Comparison of ENCODE assay signal across 14 mouse cellular contexts in the genomic region with DNA sequence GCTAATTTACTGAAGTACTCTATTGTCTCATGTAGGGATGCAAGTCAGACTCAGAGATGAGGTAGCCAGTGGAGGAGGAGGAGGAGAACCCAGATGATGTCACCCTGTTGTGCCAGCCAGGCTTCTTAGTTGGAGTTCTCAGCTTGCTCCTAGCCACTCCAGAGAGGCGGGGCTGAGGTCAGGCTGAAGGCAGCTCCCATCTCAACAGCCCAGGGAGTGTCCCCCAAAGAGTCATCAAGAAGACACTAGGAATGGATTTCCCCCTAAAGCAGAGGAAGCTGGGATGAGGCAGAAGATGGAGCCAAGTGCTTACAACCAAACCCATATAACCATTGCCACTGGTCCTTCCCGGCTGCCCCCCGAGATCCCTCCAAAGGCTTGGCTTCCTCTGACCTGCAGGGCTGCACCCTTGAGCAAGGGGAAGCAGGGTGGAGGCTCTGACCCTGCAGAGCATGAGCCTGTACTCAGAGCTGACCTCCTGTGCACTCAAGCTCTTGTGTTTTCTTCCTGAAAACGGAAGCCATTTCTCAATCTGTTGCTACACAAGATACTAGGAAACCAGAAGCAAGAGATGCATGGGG. TPM values are rescaled to one million over a fixed set of nuclear protein-coding genes. Genes with fewer than 3 reads are reported as not detected.
DNase-seq lines count a peak whose midpoint lies in the region; ATAC-seq and TF ChIP-seq lines count a peak whose summit lies in the region.
"Had no signal": no experiment of that assay in that cellular context is flagged by ENCODE, and none has a peak within 500 bp of the region (broad histone marks: within the 10 kb centered on the region; RNA-seq: fewer than 3 reads in every experiment).

No protein-coding gene starts in this region.

- no peak for TF ChIP-seq CTCF in E14TG2a.4 (conservative IDR thresholded peaks at IDR 0.05; ENCODE audit: low read length)
- peak; percentile 21 for TF ChIP-seq CTCF in liver, postnatal 0 days (IDR thresholded peaks at IDR 0.05; ENCODE audit: low read depth)
- no peak for TF ChIP-seq CTCF in cerebellum, adult 2 months (IDR thresholded peaks at IDR 0.05; ENCODE audit: borderline replicate concordance, insufficient read depth, low read depth, low read length)

- H3K4me3 ChIP-seq in heart, embryonic 10.5 days, result no peak overlapping the region
- H3K4me3 ChIP-seq in E14TG2a.4 (replicated peaks; ENCODE audit: low read length), result 0 out of 2 replicates have a peak overlapping the region, but pooled peaks have one; percentile 7
- H3K4me3 ChIP-seq in liver, postnatal 0 days (ENCODE audit: low read depth, low read length), result no peak overlapping the region
- no peak overlapping the region for H3K4me3 ChIP-seq in midbrain, embryonic 16.5 days (ENCODE audit: low read depth, low read length)
- no peak overlapping the region for H3K4me3 ChIP-seq in cerebellum, adult 2 months (replicated peaks; ENCODE audit: insufficient read depth, low read depth, low read length)
- H3K4me3 ChIP-seq in limb, embryonic 10.5 days, result no peak overlapping the region
- H3K4me3 ChIP-seq: forebrain, embryonic 15.5 days; midbrain, embryonic 15.5 days had no signal

- DNase-seq in heart, embryonic 10.5 days (ENCODE audit: low spot score), result no peak
- no peak for DNase-seq in heart, postnatal 36 days
- DNase-seq in gastrocnemius, adult 8-10 months (ENCODE audit: low spot score in 2 of 2), result peak; percentile 34 to 48
- DNase-seq in liver, postnatal 0 days, result no peak
- DNase-seq in cerebellum, adult 2 months, result no peak
- no peak for DNase-seq in limb, embryonic 10.5 days (ENCODE audit: low spot score)
- DNase-seq: adrenal gland, postnatal 14 days; embryo, embryonic 11 days; left cerebral cortex, postnatal 4 days had no signal

- H3K4me1 ChIP-seq in heart, embryonic 10.5 days, result peaks cover 78% of the 10 kb centered on the region
- H3K4me1 ChIP-seq in E14TG2a.4 (replicated peaks; ENCODE audit: low read depth, low read length), result peaks cover 71% of the 10 kb centered on the region
- peaks cover 40% of the 10 kb centered on the region for H3K4me1 ChIP-seq in liver, postnatal 0 days (ENCODE audit: insufficient read depth)
- H3K4me1 ChIP-seq in midbrain, embryonic 16.5 days (ENCODE audit: control insufficient read depth, insufficient read depth, low read length), result peaks cover 8% of the 10 kb centered on the region; the same call in 1 of the 2 replicates
- peaks cover 4% of the 10 kb centered on the region for H3K4me1 ChIP-seq in cerebellum, adult 2 months (ENCODE audit: control insufficient read depth, insufficient read depth, low read length)
- peaks cover 21% of the 10 kb centered on the region for H3K4me1 ChIP-seq in limb, embryonic 10.5 days

- peak overlapping the region; percentile 56; the same call in 1 of the 2 replicates for H3K27ac ChIP-seq in heart, embryonic 10.5 days
- H3K27ac ChIP-seq in liver, postnatal 0 days (ENCODE audit: low read depth), result peak overlapping the region; percentile 76
- no peak overlapping the region for H3K27ac ChIP-seq in midbrain, embryonic 16.5 days (ENCODE audit: low read length)
- no peak overlapping the region for H3K27ac ChIP-seq in cerebellum, adult 2 months (ENCODE audit: insufficient read depth, low read length)
- H3K27ac ChIP-seq in limb, embryonic 10.5 days, result no peak overlapping the region
- H3K27ac ChIP-seq: forebrain, embryonic 15.5 days; midbrain, embryonic 15.5 days had no signal

- no peaks in the 10 kb centered on the region for H3K9me3 ChIP-seq in heart, embryonic 10.5 days
- H3K9me3 ChIP-seq in E14TG2a.4 (ENCODE audit: low read length), result no peaks in the 10 kb centered on the region
- H3K9me3 ChIP-seq in liver, postnatal 0 days (ENCODE audit: low read length), result no peaks in the 10 kb centered on the region
- no peaks in the 10 kb centered on the region for H3K9me3 ChIP-seq in midbrain, embryonic 16.5 days (replicated peaks; ENCODE audit: control insufficient read depth, low read length, poor library complexity, severe bottlenecking)
- no peaks in the 10 kb centered on the region for H3K9me3 ChIP-seq in limb, embryonic 10.5 days (replicated peaks)
- H3K9me3 ChIP-seq: forebrain, embryonic 15.5 days; midbrain, embryonic 15.5 days had no signal

- peak; percentile 25; the same call in 1 of the 2 replicates for TF ChIP-seq EP300 in liver, postnatal 0 days (IDR thresholded peaks at IDR 0.05; ENCODE audit: low read depth)

- intact Hi-C loops in heart, postnatal 36 days (cut with DNase I), result no loop called here

- no peaks in the 10 kb centered on the region for H3K27me3 ChIP-seq in heart, embryonic 10.5 days (ENCODE audit: insufficient read depth, poor library complexity, severe bottlenecking)
- H3K27me3 ChIP-seq in E14TG2a.4 (ENCODE audit: insufficient read depth, low read length), result no peaks in the 10 kb centered on the region
- no peaks in the 10 kb centered on the region for H3K27me3 ChIP-seq in liver, postnatal 0 days (ENCODE audit: insufficient read depth, low read length)
- H3K27me3 ChIP-seq in midbrain, embryonic 16.5 days (ENCODE audit: control insufficient read depth, insufficient read depth, low read depth, low read length), result no peaks in the 10 kb centered on the region
- no peaks in the 10 kb centered on the region for H3K27me3 ChIP-seq in cerebellum, adult 2 months (ENCODE audit: control insufficient read depth, insufficient read depth, low read length)
- H3K27me3 ChIP-seq in limb, embryonic 10.5 days (ENCODE audit: low read depth, poor library complexity, severe bottlenecking), result no peaks in the 10 kb centered on the region
- H3K27me3 ChIP-seq: forebrain, embryonic 15.5 days; midbrain, embryonic 15.5 days had no signal

- H3K36me3 ChIP-seq in heart, embryonic 10.5 days, result no peaks in the 10 kb centered on the region
- no peaks in the 10 kb centered on the region for H3K36me3 ChIP-seq in E14TG2a.4 (ENCODE audit: insufficient read depth, low read length)
- H3K36me3 ChIP-seq in liver, postnatal 0 days (replicated peaks; ENCODE audit: insufficient read depth, low read length), result no peaks in the 10 kb centered on the region
- no peaks in the 10 kb centered on the region for H3K36me3 ChIP-seq in midbrain, embryonic 16.5 days (ENCODE audit: control insufficient read depth, insufficient read depth, low read length)
- no peaks in the 10 kb centered on the region for H3K36me3 ChIP-seq in limb, embryonic 10.5 days
- H3K36me3 ChIP-seq: forebrain, embryonic 15.5 days; midbrain, embryonic 15.5 days had no signal

- H3K4me2 ChIP-seq in liver, postnatal 0 days (ENCODE audit: low read depth, low read length), result peak overlapping the region; percentile 47
- no peak overlapping the region for H3K4me2 ChIP-seq in midbrain, embryonic 16.5 days (ENCODE audit: low read length)
- H3K4me2 ChIP-seq: forebrain, embryonic 15.5 days; midbrain, embryonic 15.5 days had no signal

- no peak overlapping the region; the same call in 1 of the 2 replicates for H3K9ac ChIP-seq in liver, postnatal 0 days (replicated peaks)
- H3K9ac ChIP-seq in midbrain, embryonic 16.5 days (ENCODE audit: low read depth, low read length), result no peak overlapping the region
- H3K9ac ChIP-seq: forebrain, embryonic 15.5 days; midbrain, embryonic 15.5 days had no signal

- no peak for TF ChIP-seq POLR2A in cerebellum, adult 2 months (IDR thresholded peaks at IDR 0.05; ENCODE audit: borderline replicate concordance, insufficient read depth, low read length)

- 79% methylated on average over 4 of the region's 4 CpGs for WGBS in heart, embryonic 10.5 days
- 42% methylated on average over 4 of the region's 4 CpGs for WGBS in liver, postnatal 0 days (ENCODE audit: insufficient replicate concordance)
- WGBS in midbrain, embryonic 16.5 days, result 89% methylated on average over 4 of the region's 4 CpGs
- 88% methylated on average over 4 of the region's 4 CpGs for WGBS in cerebellum, adult 2 months
- WGBS in limb, embryonic 10.5 days, result 80% methylated on average over 4 of the region's 4 CpGs

- ATAC-seq in liver, postnatal 0 days, result peak; percentile 66; the same call in 1 of the 2 replicates
- no peak for ATAC-seq in midbrain, embryonic 16.5 days
- ATAC-seq: forebrain, embryonic 15.5 days; hindbrain, embryonic 16.5 days; midbrain, embryonic 15.5 days had no signal

RNA-seq across cellular contexts. Expression of a gene that starts 58.4 kb away (rescaled TPM):
- polyA plus RNA-seq in heart, embryonic 10.5 days (2016; fragmentation: Nextera tagmentation; extraction: Ambion mirVana), result 1.9 and 3.3 TPM in 2 replicates
- 1 to 10 TPM; 6.6 to 6.7 TPM for total RNA-seq in heart, postnatal 36 days (2021)
- total RNA-seq in gastrocnemius, adult 8-10 months (2022), result 100 to 1,000 TPM in 1 of 4 experiments, 10 to 100 TPM in 3; 78.5 to 117 (median 87.7) TPM
- polyA plus RNA-seq in liver, postnatal 0 days (2015; fragmentation: Nextera tagmentation; extraction: Ambion mirVana), result 0.81 and 1.0 TPM in 2 replicates
- 4.5 and 5.3 TPM in 2 replicates for polyA plus RNA-seq in midbrain, embryonic 16.5 days (2015; fragmentation: Nextera tagmentation; extraction: Ambion mirVana)
- polyA plus RNA-seq in cerebellum, adult 2 months (2012; rRNA removed), result 22.4 and 23.2 TPM in 2 replicates
- polyA plus RNA-seq in limb, embryonic 10.5 days (2016; fragmentation: Nextera tagmentation; extraction: Ambion mirVana), result 1.0 and 1.3 TPM in 2 replicates

Comparison
In these comparisons a context has a peak if more than half of its experiments do, and no peak if none do; other contexts are left out.
1. DNase-seq: peak in gastrocnemius, adult 8-10 months (2 of 2); none in heart, embryonic 10.5 days (single experiment), heart, postnatal 36 days (0 of 2), liver, postnatal 0 days (single experiment), cerebellum, adult 2 months (0 of 2) and limb, embryonic 10.5 days (single experiment).
2. H3K27ac ChIP-seq: peak in heart, embryonic 10.5 days (single experiment) and liver, postnatal 0 days (single experiment); none in midbrain, embryonic 16.5 days (single experiment), cerebellum, adult 2 months (single experiment) and limb, embryonic 10.5 days (single experiment).